Mouse (Mus musculus): ENCODE measurements at regions not wholly inside any gene's neighbourhood (a gene's known extent, or its start where the extent isn't known, plus 50 kb on each side); places are given as distances from the start of the nearest gene placed in this dataset.
A peak's percentile ranks its signal among the peaks of the same experiment; 100 is the strongest.

DNA sequence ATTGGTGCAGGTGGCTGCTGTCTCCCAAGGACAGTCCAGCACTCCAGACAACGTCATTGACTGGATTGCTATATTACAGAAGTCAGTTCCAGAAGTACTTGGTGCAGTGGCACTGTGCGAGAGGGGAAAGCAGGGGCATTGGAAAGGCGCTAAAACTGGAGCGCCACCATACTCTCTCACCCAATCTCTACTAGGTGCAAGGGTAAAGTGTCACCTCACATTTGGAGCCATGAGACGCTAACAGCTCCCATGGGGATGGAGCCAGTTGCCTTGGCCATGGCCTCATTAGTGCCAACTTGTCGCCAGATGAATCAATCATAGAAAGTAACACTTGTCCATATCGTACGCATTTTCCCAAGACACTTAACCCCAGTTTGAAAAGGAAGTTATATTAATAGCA lies 1617.2 kb upstream of the Gulo start:
- H3K27me3 ChIP-seq (ENCODE audit: control insufficient read depth, insufficient read depth, low read length): no peaks in the 10 kb centered on the region
- H3K4me1 ChIP-seq (replicated peaks; ENCODE audit: control insufficient read depth, insufficient read depth, low read length): no peaks in the 10 kb centered on the region
- no peak overlapping the region for H3K9ac ChIP-seq (ENCODE audit: low read length)
- no peak overlapping the region for H3K4me3 ChIP-seq (ENCODE audit: low read depth, low read length)
- H3K9me3 ChIP-seq (ENCODE audit: control insufficient read depth, low read length): no peaks in the 10 kb centered on the region
- no peaks in the 10 kb centered on the region for H3K36me3 ChIP-seq (ENCODE audit: control insufficient read depth, insufficient read depth, low read length)
- DNase-seq (ENCODE audit: low spot score) (no peak), ATAC-seq (replicated peaks; ENCODE audit: low FRiP score) (no peak)
- no peak overlapping the region for H3K4me2 ChIP-seq (ENCODE audit: low read depth, low read length, severe bottlenecking)
- no peak overlapping the region for H3K27ac ChIP-seq (ENCODE audit: low read depth, low read length)
- 93% methylated on average over 8 of the region's 8 CpGs for WGBS

DNA sequence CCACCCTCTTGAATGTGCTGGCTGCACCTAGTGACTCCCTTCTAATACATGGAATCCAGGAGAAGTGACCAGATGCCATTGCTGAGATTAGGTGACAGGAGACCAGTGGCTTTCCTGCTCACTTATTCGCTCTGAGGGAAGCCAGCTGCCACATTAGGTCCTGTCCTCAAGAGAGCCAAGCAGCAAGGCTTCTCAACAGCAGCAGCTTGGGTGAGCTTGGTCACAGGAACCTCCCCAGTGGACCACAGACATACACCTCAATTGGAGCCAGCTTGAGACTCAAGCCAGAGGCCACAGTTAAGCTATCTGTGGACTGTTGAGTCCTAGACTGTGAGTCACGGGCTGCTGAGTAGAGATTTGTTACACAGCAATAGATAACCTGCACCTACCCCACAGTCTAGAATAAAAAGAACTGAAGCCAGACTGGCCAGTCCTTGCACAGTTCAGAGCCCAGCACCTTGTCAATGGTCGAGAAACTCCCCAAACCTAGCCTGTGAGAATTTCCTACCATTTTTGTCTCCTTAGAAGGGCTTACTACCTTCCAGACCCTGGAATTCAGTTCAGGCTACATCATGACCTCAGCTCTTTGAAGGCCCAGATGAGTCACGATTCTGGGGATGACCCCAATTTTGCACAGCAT lies 1615.0 kb upstream of the Gulo start:
- no peak overlapping the region for H3K9ac ChIP-seq (ENCODE audit: low read length)
- H3K27me3 ChIP-seq (ENCODE audit: control insufficient read depth, insufficient read depth, low read length): no peaks in the 10 kb centered on the region
- H3K9me3 ChIP-seq (ENCODE audit: control insufficient read depth, low read length): no peaks in the 10 kb centered on the region
- H3K36me3 ChIP-seq (ENCODE audit: control insufficient read depth, insufficient read depth, low read length): no peaks in the 10 kb centered on the region
- 82% methylated on average over 4 of the region's 4 CpGs for WGBS
- ATAC-seq (replicated peaks; ENCODE audit: low FRiP score): no peak
- H3K4me3 ChIP-seq (ENCODE audit: low read depth, low read length): no peak overlapping the region
- H3K27ac ChIP-seq (ENCODE audit: low read depth, low read length): no peak overlapping the region
- no peak overlapping the region for H3K4me2 ChIP-seq (ENCODE audit: low read depth, low read length, severe bottlenecking)
- DNase-seq (ENCODE audit: low spot score): no peak
- no peaks in the 10 kb centered on the region for H3K4me1 ChIP-seq (replicated peaks; ENCODE audit: control insufficient read depth, insufficient read depth, low read length)

DNA sequence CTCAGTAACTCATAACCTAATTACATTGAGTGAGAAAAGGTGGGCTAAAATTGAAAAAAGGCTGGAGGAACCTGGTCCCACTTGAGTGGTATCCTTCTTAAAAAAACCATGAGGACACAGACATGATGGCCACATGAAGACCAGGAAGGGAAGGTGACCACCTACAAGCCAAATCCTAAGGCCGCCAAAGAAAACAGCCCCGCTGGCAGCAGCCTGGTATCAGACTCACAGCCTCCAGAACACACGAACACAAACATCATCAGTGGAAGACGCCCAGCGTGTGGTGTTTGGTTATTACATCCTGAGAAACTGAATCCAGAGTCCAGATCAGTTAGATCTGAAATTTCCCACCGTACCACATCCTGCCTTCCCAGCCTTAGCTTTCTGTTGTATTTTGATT lies 1613.9 kb upstream of the Gulo start:
- 84% methylated on average over 6 of the region's 6 CpGs for WGBS
- Histone ChIP-seq H3K9ac (ENCODE audit: low read length) (no peak overlapping the region), H3K27ac (ENCODE audit: low read depth, low read length) (no peak overlapping the region), H3K4me3 (ENCODE audit: low read depth, low read length) (no peak overlapping the region), H3K27me3 (ENCODE audit: control insufficient read depth, insufficient read depth, low read length) (no peaks in the 10 kb centered on the region), H3K4me2 (ENCODE audit: low read depth, low read length, severe bottlenecking) (no peak overlapping the region), H3K9me3 (ENCODE audit: control insufficient read depth, low read length) (no peaks in the 10 kb centered on the region), H3K4me1 (replicated peaks; ENCODE audit: control insufficient read depth, insufficient read depth, low read length) (no peaks in the 10 kb centered on the region), H3K36me3 (ENCODE audit: control insufficient read depth, insufficient read depth, low read length) (no peaks in the 10 kb centered on the region)
- ATAC-seq (replicated peaks; ENCODE audit: low FRiP score) (no peak), DNase-seq (ENCODE audit: low spot score) (no peak)

DNA sequence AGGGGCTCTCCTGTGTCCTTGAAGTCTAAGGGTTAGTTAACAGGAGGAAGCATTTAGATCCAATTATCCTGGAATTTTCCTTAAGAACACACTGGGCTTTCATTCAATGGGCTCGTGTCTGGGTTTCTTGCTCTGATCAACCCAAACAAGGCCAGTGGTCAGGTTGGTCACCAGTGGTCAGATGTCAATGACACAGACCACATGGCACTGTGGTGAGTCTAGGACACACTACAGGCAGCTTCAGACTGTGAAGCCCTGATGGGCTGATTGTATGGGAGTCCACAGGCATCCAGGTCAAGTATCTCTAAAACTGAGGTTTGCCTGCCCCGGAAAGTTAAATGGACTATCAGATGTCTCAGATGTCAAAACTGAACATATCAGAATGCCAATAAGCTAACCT lies 1612.5 kb upstream of the Gulo start:
- no peaks in the 10 kb centered on the region for H3K36me3 ChIP-seq (ENCODE audit: control insufficient read depth, insufficient read depth, low read length)
- no peak overlapping the region for H3K4me2 ChIP-seq (ENCODE audit: low read depth, low read length, severe bottlenecking)
- H3K9me3 ChIP-seq (ENCODE audit: control insufficient read depth, low read length): no peaks in the 10 kb centered on the region
- no peak overlapping the region for H3K27ac ChIP-seq (ENCODE audit: low read depth, low read length)
- 41% methylated on average over 2 of the region's 2 CpGs for WGBS
- no peak overlapping the region for H3K4me3 ChIP-seq (ENCODE audit: low read depth, low read length)
- ATAC-seq (replicated peaks; ENCODE audit: low FRiP score): no peak
- DNase-seq (ENCODE audit: low spot score): no peak
- H3K9ac ChIP-seq (ENCODE audit: low read length): no peak overlapping the region
- no peaks in the 10 kb centered on the region for H3K27me3 ChIP-seq (ENCODE audit: control insufficient read depth, insufficient read depth, low read length)
- no peaks in the 10 kb centered on the region for H3K4me1 ChIP-seq (replicated peaks; ENCODE audit: control insufficient read depth, insufficient read depth, low read length)

DNA sequence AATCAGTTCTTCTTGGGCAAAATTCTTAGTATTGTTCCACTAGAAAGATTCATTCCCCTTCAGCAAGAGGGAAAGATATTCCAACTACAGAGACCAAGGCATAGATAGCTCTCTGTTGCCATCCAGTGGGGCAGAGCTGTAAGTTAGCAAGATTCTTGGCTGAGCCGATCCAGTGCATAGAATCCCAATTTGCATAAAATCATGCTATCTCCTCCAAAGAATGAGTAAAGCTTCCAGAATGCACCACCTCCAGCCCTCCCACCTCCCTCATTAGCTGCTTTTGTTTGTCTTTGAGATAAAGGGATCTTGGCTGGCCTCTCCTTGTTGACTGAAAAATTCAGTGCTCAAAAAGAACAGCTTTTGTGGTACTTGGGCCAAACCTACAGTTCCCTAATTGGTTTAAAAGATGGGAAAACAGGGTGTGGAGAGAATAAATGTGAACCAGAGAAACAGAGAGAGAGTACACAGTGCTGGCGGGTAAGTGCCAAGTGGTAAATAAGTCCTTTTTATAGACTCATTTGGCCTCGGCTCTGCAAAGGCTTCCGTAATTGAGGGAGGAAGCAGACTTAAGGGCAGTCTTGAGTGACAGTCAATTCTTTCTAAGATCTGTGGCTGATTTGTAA lies 1612.0 kb upstream of the Gulo start:
- WGBS: 26% methylated on average over 4 of the region's 4 CpGs
- H3K4me3 ChIP-seq (ENCODE audit: low read depth, low read length): no peak overlapping the region
- no peak overlapping the region for H3K9ac ChIP-seq (ENCODE audit: low read length)
- H3K4me1 ChIP-seq (replicated peaks; ENCODE audit: control insufficient read depth, insufficient read depth, low read length): no peaks in the 10 kb centered on the region
- no peak overlapping the region for H3K4me2 ChIP-seq (ENCODE audit: low read depth, low read length, severe bottlenecking)
- no peaks in the 10 kb centered on the region for H3K36me3 ChIP-seq (ENCODE audit: control insufficient read depth, insufficient read depth, low read length)
- DNase-seq (ENCODE audit: low spot score) (peak; percentile 71), ATAC-seq (replicated peaks; ENCODE audit: low FRiP score) (peak; percentile 60; the same call in 1 of the 2 replicates)
- no peak overlapping the region for H3K27ac ChIP-seq (ENCODE audit: low read depth, low read length)
- no peaks in the 10 kb centered on the region for H3K9me3 ChIP-seq (ENCODE audit: control insufficient read depth, low read length)
- no peaks in the 10 kb centered on the region for H3K27me3 ChIP-seq (ENCODE audit: control insufficient read depth, insufficient read depth, low read length)

DNA sequence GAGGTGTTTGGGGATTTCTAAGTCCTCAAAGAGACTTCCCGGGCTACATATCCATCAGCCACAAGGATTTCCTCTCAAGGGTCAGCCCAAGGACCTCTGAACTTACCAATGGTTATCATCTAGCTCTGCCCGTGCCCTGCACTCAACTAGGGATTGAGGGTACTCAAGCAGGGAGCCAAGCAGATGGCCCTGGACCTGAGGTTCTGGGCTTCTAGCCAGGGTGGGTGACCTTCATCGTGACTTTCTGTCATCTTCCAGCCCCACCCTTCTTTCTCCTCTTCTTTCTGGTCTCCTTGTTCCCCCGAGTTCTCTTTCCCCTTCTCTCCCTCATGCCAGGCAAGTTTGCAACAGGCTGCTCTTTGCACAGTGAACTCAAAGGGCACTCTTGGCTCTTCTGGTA lies 1610.6 kb upstream of the Gulo start:
- DNase-seq (ENCODE audit: low spot score) (no peak), ATAC-seq (replicated peaks; ENCODE audit: low FRiP score) (no peak)
- Histone ChIP-seq H3K4me3 (ENCODE audit: low read depth, low read length) (no peak overlapping the region), H3K9me3 (ENCODE audit: control insufficient read depth, low read length) (no peaks in the 10 kb centered on the region), H3K36me3 (ENCODE audit: control insufficient read depth, insufficient read depth, low read length) (no peaks in the 10 kb centered on the region), H3K27me3 (ENCODE audit: control insufficient read depth, insufficient read depth, low read length) (no peaks in the 10 kb centered on the region), H3K9ac (ENCODE audit: low read length) (no peak overlapping the region), H3K4me2 (ENCODE audit: low read depth, low read length, severe bottlenecking) (no peak overlapping the region), H3K4me1 (replicated peaks; ENCODE audit: control insufficient read depth, insufficient read depth, low read length) (no peaks in the 10 kb centered on the region), H3K27ac (ENCODE audit: low read depth, low read length) (no peak overlapping the region)
- WGBS: 86% methylated on average over 4 of the region's 4 CpGs

DNA sequence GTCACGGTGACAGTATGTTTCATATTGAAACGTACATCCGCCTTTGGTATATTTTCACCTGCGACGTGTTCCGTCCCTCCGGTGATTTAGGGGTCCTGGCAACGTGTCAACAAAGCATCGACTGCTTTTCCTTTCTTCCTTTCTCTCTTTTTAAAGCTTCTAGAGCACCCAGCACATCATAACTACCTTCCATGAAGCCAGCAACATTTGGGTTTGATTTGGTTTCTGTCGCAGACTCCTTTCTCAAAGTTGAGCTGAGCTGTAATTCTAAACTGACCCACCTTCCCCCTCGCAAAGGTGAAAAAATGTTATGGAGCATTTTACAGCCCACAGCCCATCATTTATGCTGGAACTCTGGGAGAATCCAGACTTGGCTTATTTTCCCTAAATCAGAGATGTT lies 1605.4 kb upstream of the Gulo start:
- no peaks in the 10 kb centered on the region for H3K9me3 ChIP-seq (ENCODE audit: control insufficient read depth, low read length)
- WGBS: 79% methylated on average over 11 of the region's 11 CpGs
- no peak overlapping the region for H3K27ac ChIP-seq (ENCODE audit: low read depth, low read length)
- no peaks in the 10 kb centered on the region for H3K36me3 ChIP-seq (ENCODE audit: control insufficient read depth, insufficient read depth, low read length)
- no peak overlapping the region for H3K4me3 ChIP-seq (ENCODE audit: low read depth, low read length)
- peaks cover 4% of the 10 kb centered on the region; the same call in 1 of the 2 replicates for H3K4me1 ChIP-seq (replicated peaks; ENCODE audit: control insufficient read depth, insufficient read depth, low read length)
- ATAC-seq (replicated peaks; ENCODE audit: low FRiP score) (no peak), DNase-seq (ENCODE audit: low spot score) (no peak)
- no peak overlapping the region for H3K9ac ChIP-seq (ENCODE audit: low read length)
- H3K27me3 ChIP-seq (ENCODE audit: control insufficient read depth, insufficient read depth, low read length): peaks cover 4% of the 10 kb centered on the region; the same call in 1 of the 2 replicates
- no peak overlapping the region for H3K4me2 ChIP-seq (ENCODE audit: low read depth, low read length, severe bottlenecking)

DNA sequence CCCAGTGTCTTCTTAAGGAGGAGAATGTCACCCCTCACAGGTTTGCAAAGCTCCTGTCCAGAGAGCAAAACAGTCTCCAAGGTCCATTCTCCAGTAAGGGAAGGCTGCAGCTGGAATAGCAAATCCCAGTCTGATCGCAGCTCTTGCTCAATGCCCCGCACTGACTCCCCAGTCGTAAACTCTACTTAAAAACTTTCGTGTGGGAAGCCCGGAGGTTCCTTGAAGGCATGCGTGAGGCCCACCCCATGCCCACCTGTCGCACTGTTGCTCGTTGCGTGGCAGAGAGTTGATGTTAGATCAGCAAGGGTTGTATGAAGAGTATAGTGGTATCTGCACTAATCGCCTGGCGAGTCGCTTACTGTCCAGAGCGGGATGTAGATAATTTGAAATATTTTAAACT lies 1604.7 kb upstream of the Gulo start:
- DNase-seq (ENCODE audit: low spot score) (no peak), ATAC-seq (replicated peaks; ENCODE audit: low FRiP score) (no peak)
- Histone ChIP-seq H3K27ac (ENCODE audit: low read depth, low read length) (no peak overlapping the region), H3K4me1 (replicated peaks; ENCODE audit: control insufficient read depth, insufficient read depth, low read length) (peaks cover 4% of the 10 kb centered on the region; the same call in 1 of the 2 replicates), H3K27me3 (ENCODE audit: control insufficient read depth, insufficient read depth, low read length) (peaks cover 4% of the 10 kb centered on the region; the same call in 1 of the 2 replicates), H3K9me3 (ENCODE audit: control insufficient read depth, low read length) (no peaks in the 10 kb centered on the region), H3K36me3 (ENCODE audit: control insufficient read depth, insufficient read depth, low read length) (no peaks in the 10 kb centered on the region), H3K4me3 (ENCODE audit: low read depth, low read length) (no peak overlapping the region), H3K4me2 (ENCODE audit: low read depth, low read length, severe bottlenecking) (no peak overlapping the region), H3K9ac (ENCODE audit: low read length) (no peak overlapping the region)
- WGBS: 81% methylated on average over 13 of the region's 13 CpGs

DNA sequence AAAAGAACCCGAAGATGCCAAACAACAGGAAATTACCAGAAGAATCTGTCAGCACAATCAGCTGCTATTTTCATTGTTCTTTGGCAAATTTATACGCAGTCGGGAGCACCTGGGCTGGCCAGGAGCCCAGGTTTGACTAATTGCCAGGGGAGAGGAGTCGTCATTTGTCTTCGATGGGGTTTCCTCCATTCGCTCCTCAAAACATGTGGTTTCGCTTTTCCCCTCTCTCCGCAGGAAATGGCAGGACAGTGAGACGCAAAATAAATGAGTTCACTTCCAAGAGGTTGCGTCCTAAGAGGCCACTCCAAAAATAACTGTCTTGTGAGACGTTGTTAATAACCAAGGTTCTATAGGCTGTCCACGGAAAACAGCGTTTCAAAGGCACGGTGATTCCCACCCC lies 1604.2 kb upstream of the Gulo start:
- Histone ChIP-seq H3K36me3 (ENCODE audit: control insufficient read depth, insufficient read depth, low read length) (no peaks in the 10 kb centered on the region), H3K4me3 (ENCODE audit: low read depth, low read length) (no peak overlapping the region), H3K9ac (ENCODE audit: low read length) (no peak overlapping the region), H3K27me3 (ENCODE audit: control insufficient read depth, insufficient read depth, low read length) (peaks cover 7% of the 10 kb centered on the region), H3K27ac (ENCODE audit: low read depth, low read length) (no peak overlapping the region), H3K4me1 (replicated peaks; ENCODE audit: control insufficient read depth, insufficient read depth, low read length) (peaks cover 4% of the 10 kb centered on the region; the same call in 1 of the 2 replicates), H3K4me2 (ENCODE audit: low read depth, low read length, severe bottlenecking) (no peak overlapping the region), H3K9me3 (ENCODE audit: control insufficient read depth, low read length) (no peaks in the 10 kb centered on the region)
- no peak for DNase-seq (ENCODE audit: low spot score)
- 61% methylated on average over 14 of the region's 14 CpGs for WGBS
- ATAC-seq (replicated peaks; ENCODE audit: low FRiP score): no peak
